Mouse (Mus musculus): ENCODE results near the gene Styx. TPM values are rescaled to one million over a fixed set of nuclear protein-coding genes. Genes with fewer than 3 reads are reported as not detected.
A peak's percentile ranks its signal among the peaks of the same experiment; 100 is the strongest.

Gene Styx
- polyA plus RNA-seq, 2 experiments, result 3.8 to 15.5 TPM

DNA sequence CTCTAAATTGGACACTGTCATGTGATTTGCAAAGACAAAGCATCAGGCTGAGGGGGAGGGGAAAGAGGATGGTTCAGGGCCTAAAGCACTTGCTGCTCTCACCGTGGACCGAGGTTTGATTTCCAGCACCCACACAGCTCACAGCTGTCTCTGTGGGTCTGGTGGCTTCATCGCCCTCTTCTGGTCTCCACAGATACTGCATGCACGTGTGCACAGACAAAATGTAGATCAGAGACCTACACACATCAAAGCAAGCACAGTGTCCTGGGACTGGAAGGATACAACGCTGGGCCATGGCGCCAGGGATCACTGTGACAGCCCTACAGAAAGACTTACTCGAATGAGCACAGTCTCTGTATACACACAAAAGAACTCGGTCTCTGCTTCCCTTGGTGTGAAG, 118.6 kb downstream of the Styx start:
- H3K27me3 ChIP-seq (ENCODE audit: control insufficient read depth, insufficient read depth, low read length), result no peaks in the 10 kb centered on the region
- H3K9me3 ChIP-seq (ENCODE audit: control insufficient read depth, low read length), result no peaks in the 10 kb centered on the region
- TF ChIP-seq CTCF (IDR thresholded peaks at IDR 0.05; ENCODE audit: low read depth) (peak; percentile 59), EP300 (IDR thresholded peaks at IDR 0.05; ENCODE audit: low read depth) (no peak)
- peaks cover 0 to 2% of the 10 kb centered on the region in 2 experiments; a peak in 2 of 4 replicates for H3K4me1 ChIP-seq (replicated peaks; ENCODE audit: control insufficient read depth in 2 of 2, insufficient read depth in 2 of 2, low read length in 1 of 2)
- no peak overlapping the region for H3K9ac ChIP-seq (replicated peaks)
- no peak overlapping the region for H3K4me3 ChIP-seq (ENCODE audit: insufficient read depth in 1 of 2, low read depth in 2 of 2, low read length in 2 of 2)
- no peak for DNase-seq (ENCODE audit: low read depth in 3 of 3, low spot score in 3 of 3)
- no peak overlapping the region for H3K4me2 ChIP-seq (ENCODE audit: low read depth)
- 82% methylated on average over 8 of the region's 8 CpGs for WGBS (ENCODE audit: insufficient replicate concordance)
- H3K27ac ChIP-seq, result no peak overlapping the region
- no peaks in the 10 kb centered on the region for H3K36me3 ChIP-seq (replicated peaks; ENCODE audit: control insufficient read depth, insufficient read depth, low read depth)
- ATAC-seq (ENCODE audit: insufficient read depth), result no peak

Small RNAs within 50 kb of the gene (microRNA-seq; reads per million reads assigned to microRNA genes)
- not detected for gene Gm25353

Other genes starting within 250 kb of the Styx start
- 0.25 and 0.41 TPM in 2 replicates for gene Gpr137c, start 131.4 kb upstream of the Styx start, polyA plus RNA-seq (2012; rRNA removed)
- gene Gpr137c, start 131.4 kb upstream of the Styx start, polyA plus RNA-seq (2014; fragmentation: Nextera tagmentation; extraction: Ambion mirVana), result 0.24 and 0.37 TPM in 2 replicates
- 0.49 and 0.76 TPM in 2 replicates for gene Txndc16, start 130.8 kb upstream of the Styx start, polyA plus RNA-seq (2012; rRNA removed)
- 1.5 and 1.6 TPM in 2 replicates for gene Txndc16, start 130.8 kb upstream of the Styx start, polyA plus RNA-seq (2014; fragmentation: Nextera tagmentation; extraction: Ambion mirVana)
- 10.2 and 12.1 TPM in 2 replicates for gene Ero1l, start 32.3 kb upstream of the Styx start, polyA plus RNA-seq (2012; rRNA removed)
- gene Ero1l, start 32.3 kb upstream of the Styx start, polyA plus RNA-seq (2014; fragmentation: Nextera tagmentation; extraction: Ambion mirVana), result 25.6 and 30.4 TPM in 2 replicates
- gene Psmc6, start 21.3 kb upstream of the Styx start, polyA plus RNA-seq (2012; rRNA removed), result 29.4 and 58.1 TPM in 2 replicates
- 113 and 115 TPM in 2 replicates for gene Psmc6, start 21.3 kb upstream of the Styx start, polyA plus RNA-seq (2014; fragmentation: Nextera tagmentation; extraction: Ambion mirVana)
- gene Gnpnat1, start 53.8 kb downstream of the Styx start, polyA plus RNA-seq (2012; rRNA removed), result 5.4 and 8.9 TPM in 2 replicates
- 30.4 and 31.0 TPM in 2 replicates for gene Gnpnat1, start 53.8 kb downstream of the Styx start, polyA plus RNA-seq (2014; fragmentation: Nextera tagmentation; extraction: Ambion mirVana)
- 10.1 and 13.6 TPM in 2 replicates for gene Fermt2, start 179.0 kb downstream of the Styx start, polyA plus RNA-seq (2012; rRNA removed)
- 23.8 and 25.5 TPM in 2 replicates for gene Fermt2, start 179.0 kb downstream of the Styx start, polyA plus RNA-seq (2014; fragmentation: Nextera tagmentation; extraction: Ambion mirVana)